Mouse (Mus musculus) brain, embryonic 18.5 days (tissue): ENCODE data around the gene 4931440F15Rik.

Experiments used
- DNase-seq: peaks from one replicate; pipeline ENCODE4 v3.0.0-alpha.2; 2012; ENCODE audit warnings: low read depth, low spot score

Gene 4931440F15Rik

GRCm38 (mm10) chr11:29801432-29802427 lies 23.7 kb downstream of the 4931440F15Rik start:
- DNase-seq, result no peak

- no peak for DNase-seq
Observed at GRCm38 (mm10) chr11:29799839-29800238, 25.6 kb downstream of the 4931440F15Rik start.

GRCm38 (mm10) chr11:29795106-29795505 lies 30.4 kb downstream of the 4931440F15Rik start:
- no peak for DNase-seq

DNA sequence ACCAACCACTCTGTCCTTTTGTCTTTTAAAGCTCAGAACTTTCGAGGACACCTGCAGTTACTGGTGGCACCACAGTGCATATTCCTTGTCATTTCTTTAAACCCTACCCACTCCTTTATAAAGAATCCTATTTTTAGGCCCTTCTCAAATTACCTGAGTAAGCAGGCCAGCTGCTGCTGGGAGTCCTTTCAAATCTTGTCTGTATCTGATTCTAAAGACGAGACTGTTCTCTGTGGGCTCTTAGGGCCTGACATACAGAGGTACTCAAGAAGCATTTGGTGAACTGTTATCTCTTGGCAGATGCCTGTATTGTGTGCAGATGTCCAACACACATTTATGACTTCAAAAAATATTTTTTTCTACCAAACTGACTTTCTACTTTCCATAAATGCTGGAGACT lies 31.0 kb downstream of the 4931440F15Rik start:
- no peak for DNase-seq

DNA sequence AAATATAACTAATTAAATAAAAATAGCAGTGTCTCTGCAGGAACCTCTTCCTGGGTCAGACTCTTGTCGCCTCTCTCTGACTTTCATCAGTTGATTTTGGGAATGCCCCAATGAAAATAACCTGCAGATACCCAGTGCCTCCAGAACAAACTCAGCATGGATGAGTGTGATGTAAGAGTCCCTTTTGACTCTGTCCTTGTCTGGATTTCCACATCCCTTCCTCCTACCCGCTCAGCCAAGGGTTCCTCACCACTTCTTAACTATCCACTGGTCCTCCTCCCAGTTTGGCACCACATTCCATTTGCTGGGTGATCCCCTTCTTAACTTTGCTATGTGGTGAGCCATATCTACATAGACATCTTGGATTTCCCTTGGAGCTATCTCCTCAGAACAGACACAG lies 34.7 kb downstream of the 4931440F15Rik start:
- no peak for DNase-seq

DNA sequence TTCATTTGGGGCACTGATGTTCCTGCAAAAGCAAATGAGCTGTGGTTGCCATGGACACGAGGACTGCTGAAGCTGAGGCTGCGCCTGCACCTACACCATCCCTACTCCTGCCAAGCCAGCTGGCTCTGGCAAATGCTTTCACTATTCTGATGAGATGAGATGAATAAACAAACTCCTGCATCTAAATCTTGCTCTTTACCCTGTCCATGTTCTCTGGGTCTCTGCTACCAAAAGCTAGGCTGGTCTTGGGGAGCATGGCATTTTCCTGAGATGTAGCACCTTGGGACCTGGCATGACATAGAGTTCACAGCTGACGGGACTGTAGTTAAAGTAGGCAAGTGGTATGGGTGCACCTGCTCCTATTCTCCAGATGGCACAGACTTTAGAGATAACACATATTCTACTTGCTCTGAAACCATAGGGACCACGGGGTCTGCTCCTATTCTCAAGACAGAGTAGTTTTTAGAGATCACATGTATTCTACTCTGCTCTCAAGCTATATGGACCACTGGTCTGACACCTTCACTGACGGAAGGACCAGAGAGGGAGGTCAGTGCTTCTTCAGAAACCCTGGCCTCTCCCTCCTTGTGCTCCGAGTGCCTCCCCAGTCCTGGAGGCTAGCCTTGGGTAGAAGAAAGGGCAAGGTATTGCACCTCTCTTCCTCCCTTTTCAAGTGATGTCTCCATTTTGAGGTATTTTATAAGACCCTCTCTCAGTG lies 36.4 kb downstream of the 4931440F15Rik start:
- peak; percentile 66 for DNase-seq

GRCm38 (mm10) chr11:29788499-29788898 lies 37.0 kb downstream of the 4931440F15Rik start:
- DNase-seq, result no peak

DNA sequence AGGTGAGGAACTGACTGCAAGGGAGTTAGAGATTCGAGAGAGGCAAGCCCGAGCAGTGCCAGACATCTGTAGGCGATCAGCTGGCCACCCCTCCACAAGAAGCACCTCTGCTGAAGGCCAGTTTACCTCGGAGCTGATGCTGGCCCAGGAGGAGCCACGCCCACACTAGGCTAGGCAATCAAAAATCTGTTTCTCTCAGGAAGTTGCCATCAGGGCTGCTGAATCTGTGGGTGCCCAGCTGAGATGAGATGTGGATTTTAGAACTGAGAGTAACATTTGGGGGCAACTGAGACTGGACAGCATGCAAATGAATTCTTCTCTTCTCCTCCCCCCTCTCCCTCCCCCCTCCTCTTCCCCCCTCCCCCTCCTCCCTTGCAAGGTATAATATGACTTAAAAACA lies 38.0 kb downstream of the 4931440F15Rik start:
- DNase-seq, result no peak

- DNase-seq, result no peak
Observed at GRCm38 (mm10) chr11:29786583-29787219, 38.8 kb downstream of the 4931440F15Rik start.

DNA sequence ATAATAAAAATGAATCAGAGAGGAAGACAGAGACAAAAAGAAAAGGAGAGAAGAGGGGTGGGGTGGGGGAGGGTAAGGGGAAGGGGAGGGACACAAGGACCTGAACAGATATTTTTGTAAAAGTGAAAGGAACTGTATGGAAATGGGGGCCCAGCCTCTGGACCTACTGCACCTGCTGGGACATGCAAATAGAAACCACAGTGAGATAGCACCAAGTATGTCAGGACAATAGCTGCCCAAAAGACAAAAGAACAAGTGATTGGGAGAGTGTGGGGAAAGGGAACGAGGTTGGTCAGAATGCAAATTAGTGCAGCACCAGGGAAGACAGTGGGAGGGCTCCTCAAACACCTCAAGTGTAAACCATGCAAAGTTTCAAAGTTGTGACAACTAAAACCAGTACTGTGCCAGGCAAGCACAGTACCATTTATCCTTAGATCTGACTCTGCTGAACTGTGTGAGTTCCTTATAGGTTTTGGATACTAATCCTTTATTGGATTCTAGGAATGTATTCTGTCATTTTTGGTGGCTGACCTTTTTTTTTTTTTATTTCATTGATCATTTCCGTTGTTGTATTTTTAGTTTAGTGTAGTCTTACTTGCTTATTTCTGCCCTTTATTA lies 46.0 kb downstream of the 4931440F15Rik start:
- DNase-seq, result no peak

DNA sequence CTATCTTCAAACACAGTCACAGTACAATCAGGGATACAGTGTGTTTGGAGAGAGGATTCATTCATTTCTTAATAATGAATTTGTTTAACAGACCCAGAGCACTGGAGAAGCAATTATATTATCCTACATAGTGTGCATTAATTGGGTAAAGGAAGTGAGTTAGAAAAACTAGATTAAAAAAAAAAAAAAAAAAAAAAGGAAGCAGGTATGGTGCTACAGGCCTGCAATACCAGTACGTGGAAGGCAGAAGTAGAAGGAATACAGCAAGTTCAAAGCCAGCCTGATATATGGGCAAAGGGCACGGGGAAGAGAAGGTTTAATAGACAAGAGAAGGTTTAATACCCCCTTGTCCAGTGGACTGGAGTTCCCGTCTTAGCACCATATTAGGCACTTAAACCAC lies 46.5 kb downstream of the 4931440F15Rik start:
- no peak for DNase-seq

GRCm38 (mm10) chr11:29777964-29778363 lies 47.5 kb downstream of the 4931440F15Rik start:
- no peak for DNase-seq

DNA sequence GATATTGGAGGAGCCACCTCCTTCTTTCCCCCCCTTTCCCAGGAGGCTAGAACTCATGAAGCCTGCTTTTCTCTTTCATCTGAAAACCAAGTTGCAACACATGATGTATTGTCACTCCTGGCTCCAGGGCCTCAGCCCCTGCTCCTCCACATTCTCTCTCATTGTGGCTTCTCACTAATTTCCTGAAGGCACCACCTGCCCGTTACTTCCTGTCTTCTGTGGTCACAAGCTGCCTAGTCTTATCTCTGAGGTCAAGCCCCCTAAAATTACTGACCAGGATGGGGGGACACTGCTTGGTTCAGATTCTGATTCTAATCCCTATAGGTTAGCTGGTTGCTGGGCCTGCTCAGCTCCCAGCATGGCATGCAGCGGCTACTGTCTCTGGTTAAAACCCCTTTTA lies 50.7 kb downstream of the 4931440F15Rik start:
- DNase-seq, result no peak

DNA sequence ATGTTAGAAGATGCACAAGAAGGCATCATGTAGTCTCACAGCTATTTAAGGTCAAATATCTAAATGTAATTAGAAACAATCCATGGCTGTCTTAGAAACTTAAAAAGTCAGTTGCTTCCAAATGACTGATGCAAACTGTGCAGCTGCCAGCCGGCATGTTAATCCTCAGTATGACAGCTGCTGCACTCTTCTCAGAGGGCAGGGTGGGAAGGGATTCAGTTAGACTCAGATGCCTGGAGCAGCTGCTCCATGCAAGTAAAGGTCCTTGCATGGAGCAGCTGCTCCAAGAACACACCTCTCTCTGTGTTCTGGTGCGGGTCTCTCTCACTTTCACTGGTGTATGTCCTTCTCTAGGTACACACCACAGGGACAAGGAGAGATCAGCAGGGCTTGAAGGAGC lies 51.2 kb downstream of the 4931440F15Rik start:
- no peak for DNase-seq
